Mouse (Mus musculus): ENCODE measurements around the gene Gsta3.
"Not testable (repeated sequence)": the region's sequence is repeated elsewhere in the genome, so short reads cannot be mapped to it uniquely, and the experiment has no call there.

Gene Gsta3

DNA sequence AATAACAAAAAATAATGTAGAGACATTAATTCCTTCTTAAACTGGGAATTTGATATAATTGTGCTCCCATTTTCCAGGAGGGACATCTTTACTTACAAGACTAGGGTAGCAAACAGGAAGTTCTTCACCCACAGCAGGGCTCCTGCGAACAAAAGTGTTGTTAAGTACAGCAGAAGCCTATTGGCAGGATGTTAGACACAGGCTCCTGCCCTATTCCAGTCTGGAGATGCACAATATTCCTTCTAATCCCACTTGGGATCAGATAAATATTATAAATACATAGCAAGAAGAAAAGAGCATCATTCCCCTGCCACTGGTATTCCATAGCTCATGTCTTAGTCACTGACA lies 12.9 kb downstream of the Gsta3 start:
- DNase-seq (ENCODE audit: low read depth, low spot score): no peak

DNA sequence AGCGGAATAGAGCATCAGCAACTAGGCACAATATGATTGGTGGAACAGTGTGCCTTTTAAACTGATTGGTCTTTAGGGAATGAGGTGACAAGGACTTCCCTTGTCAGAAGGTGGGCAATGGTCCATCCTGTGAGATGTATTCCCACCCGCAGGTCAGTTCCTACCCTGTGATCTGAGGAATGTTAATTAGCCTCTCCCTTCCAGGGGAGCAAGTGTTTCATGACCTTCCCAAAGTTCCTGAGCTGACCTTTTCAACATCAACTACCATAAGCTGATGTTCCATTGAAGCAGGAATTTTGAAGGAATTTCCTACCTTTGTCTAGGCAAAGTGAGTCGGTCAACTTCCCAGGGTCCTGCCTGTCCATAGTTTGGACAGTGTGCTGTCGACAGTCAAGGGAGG lies 13.5 kb downstream of the Gsta3 start:
- no peak for DNase-seq (ENCODE audit: low read depth, low spot score)

- no peak for DNase-seq (ENCODE audit: low read depth, low spot score)
These were observed 15.4 kb downstream of the Gsta3 start for GRCm38 (mm10) chr1:21255625-21256345.

GRCm38 (mm10) chr1:21256391-21256790 lies 16.0 kb downstream of the Gsta3 start:
- DNase-seq (ENCODE audit: low read depth, low spot score): no peak

DNA sequence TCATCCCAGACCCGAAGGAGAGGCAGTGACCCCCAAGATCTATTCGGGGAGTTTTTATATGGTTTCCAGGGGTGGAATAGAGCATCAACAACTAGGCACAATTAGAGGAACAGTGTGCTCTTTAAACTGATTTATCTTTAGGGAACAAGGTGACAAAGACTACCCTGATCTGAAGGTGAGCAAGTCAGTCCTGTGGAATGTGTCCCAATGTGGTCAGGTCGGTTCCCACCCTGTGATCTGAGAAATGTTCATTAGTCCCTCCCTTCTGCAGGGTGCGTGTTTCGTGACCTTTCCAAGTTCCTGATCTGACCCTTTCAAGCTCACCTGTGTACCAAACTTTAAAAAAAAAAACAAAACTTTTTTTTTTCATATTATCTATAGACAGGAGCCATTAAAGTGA lies 16.5 kb downstream of the Gsta3 start:
- DNase-seq (ENCODE audit: low read depth, low spot score): no peak

GRCm38 (mm10) chr1:21259981-21260380 lies 19.6 kb downstream of the Gsta3 start:
- not testable (repeated sequence) for DNase-seq (ENCODE audit: low read depth, low spot score)

- no peak for DNase-seq (ENCODE audit: low read depth, low spot score)
These were observed 22.0 kb downstream of the Gsta3 start for GRCm38 (mm10) chr1:21262401-21262800.

GRCm38 (mm10) chr1:21263986-21264385 lies 23.6 kb downstream of the Gsta3 start:
- no peak for DNase-seq (ENCODE audit: low read depth, low spot score)

- no peak for DNase-seq (ENCODE audit: low read depth, low spot score)
These were observed 24.4 kb downstream of the Gsta3 start for GRCm38 (mm10) chr1:21264747-21265146.

- DNase-seq (ENCODE audit: low read depth, low spot score): no peak
These were observed 26.4 kb downstream of the Gsta3 start for GRCm38 (mm10) chr1:21266766-21267165.

DNA sequence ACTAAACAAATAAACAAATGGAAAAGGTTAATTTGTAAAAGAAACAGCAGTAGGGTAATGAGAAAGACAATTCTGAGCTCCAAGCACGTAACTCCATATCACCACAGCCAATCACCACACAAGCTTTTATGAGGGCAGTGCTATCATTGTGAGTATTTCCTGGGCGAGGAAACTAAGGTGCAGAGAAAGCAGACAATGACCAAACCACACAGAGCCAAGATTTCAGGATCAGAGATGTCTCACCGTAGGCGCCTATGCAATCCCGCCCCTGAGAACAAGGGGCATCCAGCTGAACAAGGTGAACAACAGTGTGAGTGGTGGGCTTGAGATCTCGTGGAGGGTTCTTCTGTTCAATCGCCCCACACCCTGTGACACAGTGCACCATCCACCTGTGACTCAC lies 27.1 kb downstream of the Gsta3 start:
- not testable (repeated sequence) for DNase-seq (ENCODE audit: low read depth, low spot score)

GRCm38 (mm10) chr1:21271343-21272055 lies 31.1 kb downstream of the Gsta3 start:
- peak; percentile 53 for DNase-seq (ENCODE audit: low read depth, low spot score)

DNA sequence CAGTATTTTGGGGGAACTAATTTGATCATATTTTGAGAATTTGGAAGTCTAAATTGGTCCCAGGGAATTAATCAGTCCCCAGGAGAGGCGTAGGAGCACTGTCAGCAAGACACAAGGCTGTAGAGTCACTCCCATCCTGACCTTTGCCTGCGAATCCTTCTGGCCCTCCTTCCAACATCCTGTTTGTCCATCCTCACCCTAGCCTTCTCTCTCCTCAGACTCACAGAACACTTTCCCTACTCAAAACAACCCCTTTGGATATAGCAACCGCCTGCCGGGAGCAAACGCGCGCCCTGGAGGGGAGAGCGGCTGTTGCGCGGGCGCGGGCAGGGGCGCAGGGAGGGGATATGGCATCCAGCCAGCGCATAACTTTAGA lies 31.7 kb downstream of the Gsta3 start:
- DNase-seq (ENCODE audit: low read depth, low spot score): peak; percentile 10

GRCm38 (mm10) chr1:21273091-21273490 lies 32.7 kb downstream of the Gsta3 start:
- no peak for DNase-seq (ENCODE audit: low read depth, low spot score)

DNA sequence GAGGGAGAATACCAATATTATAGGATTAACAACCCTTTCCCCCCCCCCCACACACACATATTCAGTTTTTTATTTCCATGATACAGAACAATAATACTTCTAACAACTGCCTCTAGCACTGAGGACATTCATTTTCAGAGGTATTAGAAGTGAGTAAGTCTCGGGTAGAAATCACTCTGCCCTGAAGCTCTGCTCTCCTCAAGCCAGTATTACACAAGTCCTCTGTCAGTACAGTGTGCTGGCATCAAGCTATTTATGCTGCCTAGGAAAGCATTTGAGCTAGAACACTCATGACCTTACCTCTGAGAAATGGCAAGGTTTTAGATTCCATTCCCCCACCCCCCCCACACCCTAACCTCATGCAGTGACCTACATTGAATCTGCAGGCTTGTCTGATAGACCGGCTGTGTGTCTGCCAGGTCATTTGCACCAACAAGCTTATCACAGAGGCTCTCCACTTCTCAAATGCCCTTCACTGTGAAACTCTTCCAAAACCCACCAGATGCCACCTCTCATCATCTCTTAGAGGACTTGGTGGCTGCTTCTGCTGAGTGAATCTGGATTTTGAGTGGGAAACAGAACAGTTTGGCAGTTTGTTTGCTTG lies 34.1 kb downstream of the Gsta3 start:
- no peak for DNase-seq (ENCODE audit: low read depth, low spot score)

GRCm38 (mm10) chr1:21275366-21275765 lies 35.0 kb downstream of the Gsta3 start:
- not testable (repeated sequence) for DNase-seq (ENCODE audit: low read depth, low spot score)

DNA sequence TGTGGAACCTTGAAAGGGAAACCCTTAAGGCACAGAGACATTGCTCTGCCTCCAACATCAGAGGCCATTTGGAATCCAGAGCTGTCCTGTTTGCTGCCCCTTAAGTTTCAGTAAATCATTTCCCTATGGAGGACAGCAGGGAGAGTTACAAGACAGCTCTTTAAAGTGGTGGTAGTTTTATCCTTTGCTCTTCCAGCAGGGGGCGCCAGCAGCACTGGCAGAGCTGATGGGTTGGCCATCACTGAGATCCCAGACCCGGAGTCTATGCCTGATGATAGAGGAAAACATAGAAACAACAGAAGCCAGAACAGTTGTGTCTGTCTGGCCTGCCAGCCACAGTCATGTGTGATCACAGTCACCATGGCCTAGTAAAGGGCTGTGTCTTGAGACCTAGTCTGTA lies 35.8 kb downstream of the Gsta3 start:
- not testable (repeated sequence) for DNase-seq (ENCODE audit: low read depth, low spot score)

GRCm38 (mm10) chr1:21280306-21280705 lies 39.9 kb downstream of the Gsta3 start:
- DNase-seq (ENCODE audit: low read depth, low spot score): peak; percentile 13

DNA sequence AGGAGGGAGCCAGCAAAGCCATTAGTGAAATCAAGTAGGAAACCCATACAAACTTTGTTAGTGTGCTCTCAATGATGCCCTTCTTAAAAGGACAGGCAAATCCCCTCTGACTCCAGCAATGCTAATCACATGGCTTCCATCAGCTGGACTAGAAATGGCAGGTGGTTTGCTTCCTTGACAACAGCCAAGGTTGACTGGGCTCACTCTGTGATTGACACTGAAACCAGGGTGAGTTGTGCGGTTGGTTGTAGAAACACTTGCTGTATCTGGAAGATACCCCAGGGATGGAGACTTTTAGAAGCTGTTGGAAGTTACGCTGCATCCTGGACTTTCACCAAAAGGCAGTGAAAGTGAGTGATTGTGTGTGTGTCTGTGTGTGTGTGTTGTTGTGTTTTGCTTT lies 44.3 kb downstream of the Gsta3 start:
- DNase-seq (ENCODE audit: low read depth, low spot score): not testable (repeated sequence)

DNA sequence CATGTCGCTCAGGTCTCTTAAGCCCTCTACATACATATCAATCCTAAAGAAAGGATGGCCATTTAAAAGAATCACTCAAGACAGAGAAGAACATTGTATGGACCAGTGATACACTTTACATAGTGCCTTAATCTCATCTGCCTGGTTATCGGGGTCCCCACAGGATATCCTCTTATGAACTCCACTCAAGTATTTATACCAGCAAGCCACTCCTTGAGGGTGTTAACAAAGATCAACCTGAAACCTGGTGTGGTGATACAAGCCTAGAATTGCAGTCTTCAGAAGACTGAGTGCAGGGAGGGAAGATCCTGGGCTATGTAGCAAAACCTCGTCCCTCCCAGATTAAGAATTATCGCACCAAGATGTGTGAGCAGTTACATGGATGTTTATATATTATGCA lies 51.0 kb downstream of the Gsta3 start:
- DNase-seq (ENCODE audit: low read depth, low spot score): no peak

DNA sequence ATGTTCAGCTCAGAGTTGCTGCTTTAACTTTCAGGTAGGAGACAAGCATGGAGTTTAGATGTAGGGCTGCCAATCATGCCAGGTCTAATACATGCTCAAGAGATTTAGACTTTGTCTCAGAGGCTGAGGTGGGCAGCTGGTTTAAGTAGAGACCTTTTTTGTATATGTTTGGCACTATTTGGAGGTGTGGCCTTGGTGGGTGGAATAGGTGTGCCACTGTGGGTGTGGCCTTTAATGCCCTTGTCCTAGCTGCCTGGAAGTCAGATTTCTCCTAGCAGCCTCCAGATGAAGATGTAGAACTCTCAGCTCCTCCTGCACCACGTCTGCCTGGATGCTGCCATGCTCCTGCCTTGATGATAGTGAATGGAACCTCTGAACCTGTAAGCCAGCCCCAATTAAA lies 52.2 kb downstream of the Gsta3 start:
- no peak for DNase-seq (ENCODE audit: low read depth, low spot score)

GRCm38 (mm10) chr1:21296169-21296568 lies 55.8 kb downstream of the Gsta3 start:
- DNase-seq (ENCODE audit: low read depth, low spot score): no peak

DNA sequence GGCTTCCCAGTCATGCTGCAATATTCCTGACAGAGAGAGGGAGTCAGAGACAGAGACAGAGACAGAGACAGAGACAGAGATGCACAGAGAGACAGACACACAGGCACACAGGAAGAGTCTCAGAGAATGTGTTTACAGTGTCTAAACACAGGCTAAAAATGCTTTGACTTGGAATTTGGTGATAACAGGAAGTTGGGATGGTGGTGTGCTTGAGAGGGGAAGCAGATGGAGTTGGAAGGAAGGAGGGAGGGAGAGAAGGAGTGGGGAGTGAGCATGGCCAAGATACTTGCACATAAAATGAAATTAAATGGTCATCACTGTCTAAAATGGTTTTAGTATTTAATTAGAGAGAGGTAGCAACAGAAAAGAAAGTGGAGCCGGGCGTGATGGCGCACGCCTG lies 57.7 kb downstream of the Gsta3 start:
- no peak for DNase-seq (ENCODE audit: low read depth, low spot score)

All from skeletal muscle tissue, adult 2 months (tissue).